Mouse (Mus musculus): ENCODE results near the gene Rab5if. TPM values are rescaled to one million over a fixed set of nuclear protein-coding genes. Genes with fewer than 3 reads are reported as not detected.
"Not testable (repeated sequence)": the region's sequence is repeated elsewhere in the genome, so short reads cannot be mapped to it uniquely, and the experiment has no call there.

Gene Rab5if
- polyA plus RNA-seq, 1 experiment from 2014 or later: 208 TPM

GRCm38 (mm10) chr2:156901344-156901743 lies 38.4 kb downstream of the Rab5if start:
- Histone ChIP-seq H3K27ac (ENCODE audit: low read depth, low read length) (no peak overlapping the region), H3K9ac (ENCODE audit: low read depth, low read length) (no peak overlapping the region), H3K27me3 (ENCODE audit: control insufficient read depth, insufficient read depth, low read length) (no peaks in the 10 kb centered on the region), H3K4me1 (replicated peaks; ENCODE audit: control insufficient read depth, insufficient read depth, low read length) (no peaks in the 10 kb centered on the region), H3K9me3 (ENCODE audit: control insufficient read depth, low read length) (no peaks in the 10 kb centered on the region), H3K36me3 (ENCODE audit: control insufficient read depth, insufficient read depth, low read length) (no peaks in the 10 kb centered on the region), H3K4me2 (replicated peaks; ENCODE audit: low read depth, low read length) (no peak overlapping the region), H3K4me3 (ENCODE audit: low read depth, low read length) (no peak overlapping the region)
- no peak for DNase-seq (ENCODE audit: low spot score)
- ATAC-seq (ENCODE audit: low FRiP score): no peak
- 72% methylated on average over 2 of the region's 2 CpGs for WGBS

- Histone ChIP-seq H3K4me2 (replicated peaks; ENCODE audit: low read depth, low read length) (no peak overlapping the region), H3K36me3 (ENCODE audit: control insufficient read depth, insufficient read depth, low read length) (no peaks in the 10 kb centered on the region), H3K9ac (ENCODE audit: low read depth, low read length) (no peak overlapping the region), H3K9me3 (ENCODE audit: control insufficient read depth, low read length) (no peaks in the 10 kb centered on the region), H3K27me3 (ENCODE audit: control insufficient read depth, insufficient read depth, low read length) (no peaks in the 10 kb centered on the region), H3K4me3 (ENCODE audit: low read depth, low read length) (no peak overlapping the region), H3K4me1 (replicated peaks; ENCODE audit: control insufficient read depth, insufficient read depth, low read length) (no peaks in the 10 kb centered on the region), H3K27ac (ENCODE audit: low read depth, low read length) (no peak overlapping the region)
- 85% methylated on average over 6 of the region's 6 CpGs for WGBS
- DNase-seq (ENCODE audit: low spot score): no peak
- no peak for ATAC-seq (ENCODE audit: low FRiP score)
Measured at GRCm38 (mm10) chr2:156901883-156902282, 39.0 kb downstream of the Rab5if start.

DNA sequence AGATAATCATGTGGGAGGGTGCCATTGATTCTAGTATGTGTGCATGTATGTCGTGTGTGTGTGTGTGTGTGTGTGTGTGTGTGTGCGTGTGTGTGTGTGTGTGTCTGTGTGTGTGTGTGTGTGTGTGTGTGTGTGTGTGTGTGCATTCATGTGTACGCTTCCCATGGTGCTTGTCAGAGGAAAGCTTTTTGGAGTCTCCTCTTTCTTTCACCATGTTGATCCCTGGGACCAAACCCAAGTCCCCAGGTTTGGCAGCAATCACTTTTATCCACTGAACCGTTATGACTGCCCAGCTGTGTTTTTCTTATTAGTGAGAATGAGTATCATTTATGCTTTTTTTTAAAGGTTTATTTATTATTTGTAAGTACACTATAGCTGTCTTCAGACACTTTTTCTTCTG lies 39.5 kb downstream of the Rab5if start:
- WGBS: 77% methylated on average over 4 of the region's 4 CpGs
- H3K27ac ChIP-seq (ENCODE audit: low read depth, low read length); H3K9me3 ChIP-seq (ENCODE audit: control insufficient read depth, low read length); H3K4me3 ChIP-seq (ENCODE audit: low read depth, low read length); H3K9ac ChIP-seq (ENCODE audit: low read depth, low read length); ATAC-seq (ENCODE audit: low FRiP score); H3K4me1 ChIP-seq (replicated peaks; ENCODE audit: control insufficient read depth, insufficient read depth, low read length); DNase-seq (ENCODE audit: low spot score); H3K36me3 ChIP-seq (ENCODE audit: control insufficient read depth, insufficient read depth, low read length); H3K27me3 ChIP-seq (ENCODE audit: control insufficient read depth, insufficient read depth, low read length); H3K4me2 ChIP-seq (replicated peaks; ENCODE audit: low read depth, low read length): not testable (repeated sequence)

DNA sequence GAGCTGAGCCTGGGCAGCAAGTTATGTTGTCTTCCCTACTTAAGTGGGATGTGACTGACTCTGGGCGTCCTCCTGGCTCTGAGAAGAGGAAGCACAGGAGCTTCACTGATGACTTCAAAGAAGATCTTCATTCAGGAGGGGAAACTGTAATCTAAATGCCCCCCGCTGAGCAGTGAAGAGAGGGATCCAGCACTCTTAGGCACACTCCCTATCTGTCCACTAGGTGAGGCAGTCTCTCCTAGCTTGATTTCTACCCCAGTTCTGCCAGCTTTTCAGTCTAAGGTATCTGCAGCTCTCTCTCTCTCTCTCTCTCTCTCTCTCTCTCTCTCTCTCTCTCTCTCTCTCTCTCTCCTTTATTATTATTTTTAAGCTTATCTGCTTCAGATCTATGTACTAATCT lies 40.4 kb downstream of the Rab5if start:
- DNase-seq (ENCODE audit: low spot score) (no peak), ATAC-seq (ENCODE audit: low FRiP score) (no peak)
- no peak overlapping the region for H3K9ac ChIP-seq (ENCODE audit: low read depth, low read length)
- no peaks in the 10 kb centered on the region for H3K4me1 ChIP-seq (replicated peaks; ENCODE audit: control insufficient read depth, insufficient read depth, low read length)
- H3K27me3 ChIP-seq (ENCODE audit: control insufficient read depth, insufficient read depth, low read length): no peaks in the 10 kb centered on the region
- H3K9me3 ChIP-seq (ENCODE audit: control insufficient read depth, low read length): no peaks in the 10 kb centered on the region
- H3K4me2 ChIP-seq (replicated peaks; ENCODE audit: low read depth, low read length): no peak overlapping the region
- no peaks in the 10 kb centered on the region for H3K36me3 ChIP-seq (ENCODE audit: control insufficient read depth, insufficient read depth, low read length)
- no peak overlapping the region for H3K27ac ChIP-seq (ENCODE audit: low read depth, low read length)
- 34% methylated on average over 2 of the region's 2 CpGs for WGBS
- H3K4me3 ChIP-seq (ENCODE audit: low read depth, low read length): no peak overlapping the region

DNA sequence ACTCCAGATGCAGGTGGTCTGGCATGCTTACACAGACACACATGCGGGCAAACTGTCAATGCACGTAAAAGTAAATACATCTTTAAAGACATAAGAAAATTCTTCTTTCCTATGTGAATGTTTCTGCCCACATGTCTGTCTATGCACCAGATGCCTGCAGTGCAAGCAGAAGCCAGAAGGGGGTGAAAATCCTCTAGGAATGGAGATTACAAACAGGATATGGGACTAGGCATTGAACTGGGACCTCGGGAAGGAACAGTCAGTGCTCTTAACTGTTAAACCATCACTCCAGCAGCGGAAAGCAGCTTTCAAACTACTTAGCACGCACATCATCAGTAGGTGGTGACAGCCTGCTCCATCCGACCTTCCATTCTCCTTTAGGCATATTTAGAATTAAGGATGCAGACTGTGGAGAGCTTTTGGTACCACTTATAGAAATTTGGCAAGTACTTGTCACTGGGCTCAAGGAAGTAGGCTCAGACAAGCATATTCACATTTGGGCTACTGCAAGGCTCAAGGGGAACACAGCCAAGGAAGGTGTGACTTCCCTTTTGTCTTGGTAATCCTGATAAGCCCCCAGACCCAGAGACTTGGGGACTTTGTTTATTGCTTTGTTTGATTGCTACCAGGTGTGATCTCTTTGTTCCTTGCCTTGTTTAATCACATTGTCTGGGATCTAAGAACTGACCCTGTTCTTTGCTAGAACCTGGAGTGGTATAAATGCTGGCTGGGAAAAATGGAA lies 42.2 kb downstream of the Rab5if start:
- H3K9me3 ChIP-seq (ENCODE audit: control insufficient read depth, low read length): no peaks in the 10 kb centered on the region
- ATAC-seq (ENCODE audit: low FRiP score): no peak
- no peaks in the 10 kb centered on the region for H3K36me3 ChIP-seq (ENCODE audit: control insufficient read depth, insufficient read depth, low read length)
- H3K4me2 ChIP-seq (replicated peaks; ENCODE audit: low read depth, low read length): no peak overlapping the region
- H3K4me1 ChIP-seq (replicated peaks; ENCODE audit: control insufficient read depth, insufficient read depth, low read length): no peaks in the 10 kb centered on the region
- H3K4me3 ChIP-seq (ENCODE audit: low read depth, low read length): no peak overlapping the region
- no peaks in the 10 kb centered on the region for H3K27me3 ChIP-seq (ENCODE audit: control insufficient read depth, insufficient read depth, low read length)
- no peak overlapping the region for H3K9ac ChIP-seq (ENCODE audit: low read depth, low read length)
- WGBS: 31% methylated on average over 6 of the region's 6 CpGs
- H3K27ac ChIP-seq (ENCODE audit: low read depth, low read length): no peak overlapping the region
- DNase-seq (ENCODE audit: low spot score): peak; percentile 74

- H3K4me1 ChIP-seq (replicated peaks; ENCODE audit: control insufficient read depth, insufficient read depth, low read length); H3K27ac ChIP-seq (ENCODE audit: low read depth, low read length); DNase-seq (ENCODE audit: low spot score); H3K9ac ChIP-seq (ENCODE audit: low read depth, low read length); H3K4me2 ChIP-seq (replicated peaks; ENCODE audit: low read depth, low read length); H3K27me3 ChIP-seq (ENCODE audit: control insufficient read depth, insufficient read depth, low read length); H3K9me3 ChIP-seq (ENCODE audit: control insufficient read depth, low read length); ATAC-seq (ENCODE audit: low FRiP score); H3K4me3 ChIP-seq (ENCODE audit: low read depth, low read length); H3K36me3 ChIP-seq (ENCODE audit: control insufficient read depth, insufficient read depth, low read length): not testable (repeated sequence)
- 40% methylated on average over 4 of the region's 4 CpGs for WGBS
Measured at GRCm38 (mm10) chr2:156905931-156906330, 43.0 kb downstream of the Rab5if start.

GRCm38 (mm10) chr2:156913191-156913590 lies 50.3 kb downstream of the Rab5if start:
- Histone ChIP-seq H3K4me3 (ENCODE audit: low read depth, low read length) (no peak overlapping the region), H3K9ac (ENCODE audit: low read depth, low read length) (no peak overlapping the region), H3K9me3 (ENCODE audit: control insufficient read depth, low read length) (no peaks in the 10 kb centered on the region), H3K27ac (ENCODE audit: low read depth, low read length) (no peak overlapping the region), H3K36me3 (ENCODE audit: control insufficient read depth, insufficient read depth, low read length) (no peaks in the 10 kb centered on the region), H3K4me1 (replicated peaks; ENCODE audit: control insufficient read depth, insufficient read depth, low read length) (no peaks in the 10 kb centered on the region), H3K27me3 (ENCODE audit: control insufficient read depth, insufficient read depth, low read length) (no peaks in the 10 kb centered on the region), H3K4me2 (replicated peaks; ENCODE audit: low read depth, low read length) (no peak overlapping the region)
- WGBS: 77% methylated on average over 5 of the region's 5 CpGs
- DNase-seq (ENCODE audit: low spot score): no peak
- ATAC-seq (ENCODE audit: low FRiP score): no peak

DNA sequence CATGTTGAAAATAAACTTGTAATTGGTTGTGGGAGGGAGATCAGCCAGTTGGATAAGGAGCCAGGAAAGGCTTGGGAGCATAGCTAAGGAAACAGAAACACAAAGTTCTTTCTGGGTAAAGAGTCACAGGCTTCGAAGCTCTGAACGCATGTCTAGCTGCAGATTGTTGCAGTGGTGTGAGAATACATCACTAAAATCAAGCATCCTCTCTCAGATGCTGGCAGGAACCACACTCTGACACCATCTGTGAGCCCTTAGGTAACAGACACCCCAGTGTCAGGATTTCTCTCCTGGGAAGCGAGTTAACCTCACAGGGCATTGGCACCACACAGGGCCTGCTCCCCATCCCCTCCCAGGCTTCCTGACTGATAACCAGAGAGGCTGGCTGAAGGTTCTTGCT lies 52.6 kb downstream of the Rab5if start:
- no peak overlapping the region for H3K9ac ChIP-seq (ENCODE audit: low read depth, low read length)
- WGBS: 79% methylated on average over 3 of the region's 3 CpGs
- H3K4me2 ChIP-seq (replicated peaks; ENCODE audit: low read depth, low read length): no peak overlapping the region
- no peaks in the 10 kb centered on the region for H3K27me3 ChIP-seq (ENCODE audit: control insufficient read depth, insufficient read depth, low read length)
- H3K36me3 ChIP-seq (ENCODE audit: control insufficient read depth, insufficient read depth, low read length): no peaks in the 10 kb centered on the region
- H3K4me1 ChIP-seq (replicated peaks; ENCODE audit: control insufficient read depth, insufficient read depth, low read length): no peaks in the 10 kb centered on the region
- H3K4me3 ChIP-seq (ENCODE audit: low read depth, low read length): no peak overlapping the region
- H3K27ac ChIP-seq (ENCODE audit: low read depth, low read length): no peak overlapping the region
- no peak for DNase-seq (ENCODE audit: low spot score)
- no peak for ATAC-seq (ENCODE audit: low FRiP score)
- no peaks in the 10 kb centered on the region for H3K9me3 ChIP-seq (ENCODE audit: control insufficient read depth, low read length)

- H3K4me3 ChIP-seq (ENCODE audit: low read depth, low read length): no peak overlapping the region
- H3K27ac ChIP-seq (ENCODE audit: low read depth, low read length): no peak overlapping the region
- H3K4me1 ChIP-seq (replicated peaks; ENCODE audit: control insufficient read depth, insufficient read depth, low read length): no peaks in the 10 kb centered on the region
- no peak overlapping the region for H3K9ac ChIP-seq (ENCODE audit: low read depth, low read length)
- no peaks in the 10 kb centered on the region for H3K9me3 ChIP-seq (ENCODE audit: control insufficient read depth, low read length)
- WGBS: 81% methylated on average over 3 of the region's 3 CpGs
- H3K4me2 ChIP-seq (replicated peaks; ENCODE audit: low read depth, low read length): no peak overlapping the region
- H3K27me3 ChIP-seq (ENCODE audit: control insufficient read depth, insufficient read depth, low read length): no peaks in the 10 kb centered on the region
- ATAC-seq (ENCODE audit: low FRiP score) (no peak), DNase-seq (ENCODE audit: low spot score) (no peak)
- no peaks in the 10 kb centered on the region for H3K36me3 ChIP-seq (ENCODE audit: control insufficient read depth, insufficient read depth, low read length)
Measured at GRCm38 (mm10) chr2:156916419-156917125, 53.6 kb downstream of the Rab5if start.
